Mouse (Mus musculus) spleen, embryonic (tissue): ENCODE results near the gene Ptafr.

Experiments
- CTCF ChIA-PET: fragments of 350-600 bp; sonication (Branson Sonifier 250); formaldehyde crosslinking; loops from one replicate; lab custom pipeline; 2022; lab: Charles Lee

Ptafr gene

GRCm38 (mm10) chr4:132563965-132564364, at the start of gene Ptafr:
Gene Ptafr, plus strand, starts transcription at chr4:132564067.
- CTCF ChIA-PET = no interaction called here

DNA sequence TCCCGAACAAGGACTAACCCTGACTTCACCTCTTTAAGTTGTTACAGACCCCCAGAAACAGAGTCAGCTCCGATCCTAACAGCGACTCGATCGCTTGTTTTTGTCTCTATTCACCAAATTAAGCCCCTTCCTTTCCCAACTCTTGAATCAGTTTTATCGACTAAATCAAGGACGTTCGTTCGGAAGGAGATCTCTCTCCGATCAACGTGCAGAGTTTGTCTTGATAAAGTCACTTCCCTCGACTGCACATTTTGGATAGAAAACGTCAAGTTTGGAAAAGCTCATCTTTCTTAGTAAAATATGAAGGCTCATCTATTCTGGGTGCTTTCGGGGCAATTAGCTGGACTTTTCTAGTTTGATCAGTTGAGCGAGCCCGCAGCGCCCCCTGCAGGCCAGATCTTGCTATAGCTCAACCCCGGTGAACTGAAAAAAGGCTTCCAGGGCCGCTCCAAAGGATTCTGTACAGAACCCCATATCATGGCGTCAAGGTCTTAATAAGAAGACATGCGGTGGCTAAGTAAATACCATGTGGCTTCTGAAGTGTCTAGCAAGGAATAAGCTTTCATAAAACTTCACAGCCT, 49.2 kb upstream of the Ptafr start:
- CTCF ChIA-PET = interaction anchor here (0.7 to 1.2 kb wide), 3 partner anchors 18 to 426 kb away, joined by 3 to 9 read pairs (median 8); partner anchors contain the start of gene Atpif1

- CTCF ChIA-PET = interaction anchor here (0.6 to 0.7 kb wide), 2 partner anchors 11 to 1147 kb away, joined by 4 to 8 read pairs; no protein-coding TSS in a partner anchor
These were observed 48.3 kb upstream of the Ptafr start for GRCm38 (mm10) chr4:132515369-132516155.

DNA sequence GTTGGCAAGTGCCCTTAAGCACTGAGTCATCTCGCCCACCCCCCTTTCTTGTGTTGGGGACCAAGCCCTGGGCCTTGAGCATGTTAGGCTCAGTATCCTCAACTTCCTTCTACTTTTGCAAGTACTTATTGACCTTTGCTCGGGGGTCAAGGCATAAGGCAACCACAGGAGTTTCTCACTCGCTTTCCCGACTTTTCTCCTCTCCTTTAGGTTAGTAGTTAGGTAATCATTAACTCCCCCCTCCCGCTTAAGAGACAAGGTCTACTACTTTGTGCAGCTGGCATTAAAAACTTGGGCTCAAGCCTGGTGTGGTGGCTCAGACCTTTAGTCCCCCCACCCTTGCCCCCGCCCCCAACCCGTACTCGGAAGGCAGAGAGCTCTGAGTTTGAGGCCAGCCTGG, 45.8 kb upstream of the Ptafr start:
- CTCF ChIA-PET = interaction anchor here (0.7 kb wide), 1 partner anchor 120 kb away, joined by 9 read pairs; no protein-coding TSS in a partner anchor

- CTCF ChIA-PET = no interaction called here
These were observed 44.7 kb upstream of the Ptafr start for GRCm38 (mm10) chr4:132519188-132519587.

- CTCF ChIA-PET = no interaction called here
These were observed 39.5 kb upstream of the Ptafr start for GRCm38 (mm10) chr4:132524321-132524741.

GRCm38 (mm10) chr4:132524808-132525207, 39.1 kb upstream of the Ptafr start:
- CTCF ChIA-PET = no interaction called here

GRCm38 (mm10) chr4:132526678-132527077, 37.2 kb upstream of the Ptafr start:
- CTCF ChIA-PET = interaction anchor here (0.6 to 0.7 kb wide), 2 partner anchors 11 to 1993 kb away, joined by 7 to 8 read pairs; no protein-coding TSS in a partner anchor

DNA sequence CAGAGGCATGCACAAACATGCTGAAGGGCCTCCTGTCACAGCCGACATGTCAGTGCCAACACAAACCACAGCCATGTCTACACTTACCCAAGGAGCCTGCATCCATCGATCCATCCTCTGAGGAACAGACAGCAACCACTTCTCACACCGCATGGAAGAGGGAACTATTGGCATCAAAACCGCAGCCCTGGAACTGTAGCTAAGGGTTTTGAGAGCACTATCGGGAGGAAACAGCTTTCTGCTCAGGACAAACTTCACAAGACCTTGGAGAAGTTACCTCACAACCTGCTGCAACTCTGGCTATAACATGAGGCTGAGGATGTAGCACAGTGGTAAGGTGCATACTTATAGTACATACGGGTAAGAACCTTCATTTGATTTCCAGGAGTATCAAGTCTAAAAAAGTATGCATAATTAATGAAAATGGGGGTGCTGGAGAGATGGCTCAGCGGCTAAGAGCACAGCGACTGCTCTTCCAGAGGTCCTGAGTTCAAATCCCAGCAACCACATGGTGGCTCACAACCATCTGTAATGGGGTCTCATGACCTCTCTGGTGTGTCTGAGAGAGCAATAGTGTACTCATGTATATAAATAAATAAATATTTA, 35.8 kb upstream of the Ptafr start:
- CTCF ChIA-PET = no interaction called here

DNA sequence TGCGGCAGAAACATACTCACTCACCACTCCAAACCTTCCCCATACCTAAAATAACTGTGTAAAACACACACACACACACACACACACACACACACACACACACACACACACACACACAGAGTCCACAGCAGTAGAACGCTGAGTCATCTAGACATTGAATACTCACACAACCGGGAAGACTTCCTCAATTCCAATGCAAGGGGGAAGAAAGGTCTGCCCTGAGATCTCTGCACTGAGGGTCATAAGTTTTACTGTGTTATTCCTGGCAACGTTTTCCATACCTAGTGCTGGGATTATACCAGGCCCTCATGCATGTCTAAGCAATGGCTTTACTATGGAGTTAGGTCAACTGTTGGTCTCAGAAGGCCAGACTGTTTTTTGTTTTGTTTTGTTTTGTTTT, 34.5 kb upstream of the Ptafr start:
- CTCF ChIA-PET = interaction anchor here (0.5 kb wide), 1 partner anchor 322 kb away, joined by 5 read pairs; no protein-coding TSS in a partner anchor

DNA sequence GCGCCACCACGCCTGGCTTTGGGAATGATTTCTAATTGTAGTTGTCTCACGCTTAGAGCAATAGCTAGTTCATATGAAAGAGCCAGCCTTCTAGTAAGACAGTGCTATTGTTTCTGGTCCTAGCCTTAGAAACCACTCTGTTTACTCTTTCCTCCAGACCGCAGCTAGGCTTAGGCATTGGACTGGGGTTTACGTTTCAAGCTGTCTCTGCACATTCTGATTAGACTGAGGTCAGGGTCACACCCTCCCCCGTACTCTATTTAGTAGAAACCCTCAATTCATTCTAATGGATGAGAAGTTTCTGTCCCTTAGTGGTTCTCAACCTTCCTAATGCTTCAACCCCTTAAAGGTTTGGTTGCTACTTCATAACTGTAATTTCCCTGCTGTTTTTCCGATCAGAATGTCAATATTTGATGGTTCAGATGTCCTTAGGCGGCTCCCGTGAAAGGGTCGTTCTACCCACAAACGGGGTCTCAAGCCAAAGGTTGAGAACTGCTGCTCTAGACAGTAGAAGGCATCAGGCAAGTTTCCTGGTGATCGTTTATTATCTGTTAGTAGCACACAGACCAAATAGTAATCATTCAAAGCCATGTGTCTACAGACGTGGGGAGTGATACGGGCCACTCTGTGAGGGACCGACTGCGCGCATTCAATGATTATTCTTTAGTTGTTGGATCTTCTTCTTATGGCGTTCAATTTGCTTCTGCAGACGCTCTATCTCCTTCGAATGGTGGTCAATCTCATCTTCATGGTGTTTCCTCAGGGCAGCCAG, 33.6 kb upstream of the Ptafr start:
- CTCF ChIA-PET = interaction anchor here (0.5 kb wide), 1 partner anchor 323 kb away, joined by 5 read pairs; no protein-coding TSS in a partner anchor

- CTCF ChIA-PET = interaction anchor here (1.1 kb wide), 1 partner anchor 18 kb away, joined by 9 read pairs; no protein-coding TSS in a partner anchor
These were observed 31.4 kb upstream of the Ptafr start for GRCm38 (mm10) chr4:132532496-132532895.

DNA sequence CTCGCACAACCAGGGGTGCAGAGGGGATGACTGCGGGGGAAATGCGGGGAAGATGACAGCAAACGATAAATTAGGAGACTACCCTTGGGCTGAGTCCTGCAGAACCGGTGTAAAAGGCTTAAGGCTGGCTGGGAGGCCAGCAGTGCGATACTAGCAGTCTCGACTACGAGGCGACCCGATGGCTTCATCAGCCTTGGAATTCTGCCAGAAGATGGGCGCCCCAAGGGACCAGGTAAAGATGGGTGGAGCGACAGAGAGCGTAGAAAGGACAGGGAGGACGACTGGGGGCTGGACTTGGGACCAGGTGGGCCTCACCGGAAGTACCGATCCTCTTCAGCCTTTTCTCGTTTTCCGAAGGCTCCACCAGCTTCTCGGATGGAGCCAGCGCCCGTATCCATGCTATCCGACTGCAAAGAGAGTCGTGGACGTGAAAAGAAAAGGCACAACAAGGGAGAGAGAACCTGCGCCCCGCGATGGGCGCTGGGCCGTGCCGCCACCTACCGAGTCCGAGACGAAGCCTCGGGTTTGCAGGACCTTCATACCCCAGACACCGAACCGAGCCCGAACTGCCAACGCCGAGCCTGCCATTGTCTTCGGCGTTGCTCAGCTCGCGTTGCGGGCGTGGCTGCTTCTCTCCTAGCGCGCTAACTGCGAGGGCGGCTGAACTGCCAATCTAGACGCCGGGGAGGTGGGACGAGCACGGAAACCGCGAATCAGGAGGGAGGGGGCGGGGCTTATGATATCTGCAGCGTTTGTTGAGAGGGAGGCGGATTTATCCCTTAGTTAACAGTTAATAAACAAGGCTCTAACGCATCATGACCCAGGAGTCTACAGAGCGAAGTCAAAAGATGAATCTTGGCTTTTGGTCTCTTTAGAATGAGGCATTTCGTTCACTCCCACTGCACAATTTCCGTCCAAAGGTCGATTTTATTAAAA, 30.6 kb upstream of the Ptafr start, which contains the start of gene Atpif1:
Gene Atpif1 (minus strand): TSS at position 679 of the 936 bp plus-strand sequence.
- CTCF ChIA-PET = interaction anchor here (0.6 to 1.1 kb wide), 2 partner anchors 19 to 519 kb away, joined by 5 to 9 read pairs; no protein-coding TSS in a partner anchor

DNA sequence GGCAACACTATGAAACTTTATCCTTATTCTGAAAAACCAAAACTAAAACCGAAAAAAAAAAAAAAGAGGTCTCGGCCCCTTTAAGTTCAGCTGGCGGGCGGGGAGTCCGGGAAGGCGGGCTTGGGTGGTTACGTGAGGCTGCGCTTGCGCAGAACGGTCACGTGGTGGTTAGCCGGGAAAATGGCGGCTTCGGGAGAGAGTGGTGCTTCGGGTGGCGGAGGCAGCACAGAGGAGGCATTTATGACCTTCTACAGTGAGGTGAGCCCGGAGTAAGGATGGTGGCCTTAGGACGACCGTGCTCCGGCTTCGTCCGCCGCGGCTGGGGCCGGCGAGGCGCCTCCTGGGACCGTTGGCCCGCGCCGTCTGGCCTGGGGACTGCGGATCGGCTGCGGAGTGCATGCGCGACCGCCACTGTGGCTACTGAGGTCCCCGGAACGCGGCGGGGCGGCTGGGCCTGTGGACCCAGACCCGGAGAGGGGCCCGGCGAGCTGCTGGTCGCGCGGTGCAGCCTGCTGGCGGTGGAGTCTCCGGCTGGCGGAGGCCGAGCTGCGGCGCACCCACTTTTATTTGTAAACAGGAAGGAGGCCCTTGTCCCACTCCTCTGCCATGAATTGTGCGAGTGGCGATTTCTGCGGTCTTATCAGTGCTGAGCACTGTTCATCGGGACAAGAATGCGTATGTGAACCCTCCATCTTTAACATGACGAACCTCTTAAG, 28.3 kb upstream of the Ptafr start, which contains the start of gene Dnajc8:
Gene Dnajc8 (plus strand): TSS at position 145 of the 716 bp plus-strand sequence.
- CTCF ChIA-PET = no interaction called here

GRCm38 (mm10) chr4:132539481-132539880, 24.4 kb upstream of the Ptafr start:
- CTCF ChIA-PET = no interaction called here

GRCm38 (mm10) chr4:132541413-132541812, 22.5 kb upstream of the Ptafr start:
- CTCF ChIA-PET = no interaction called here

GRCm38 (mm10) chr4:132542724-132543123, 21.1 kb upstream of the Ptafr start:
- CTCF ChIA-PET = no interaction called here

GRCm38 (mm10) chr4:132545851-132546250, 18.0 kb upstream of the Ptafr start:
- CTCF ChIA-PET = interaction anchor here (0.7 kb wide), 2 partner anchors 160 to 454 kb away, joined by 3 to 4 read pairs; no protein-coding TSS in a partner anchor

DNA sequence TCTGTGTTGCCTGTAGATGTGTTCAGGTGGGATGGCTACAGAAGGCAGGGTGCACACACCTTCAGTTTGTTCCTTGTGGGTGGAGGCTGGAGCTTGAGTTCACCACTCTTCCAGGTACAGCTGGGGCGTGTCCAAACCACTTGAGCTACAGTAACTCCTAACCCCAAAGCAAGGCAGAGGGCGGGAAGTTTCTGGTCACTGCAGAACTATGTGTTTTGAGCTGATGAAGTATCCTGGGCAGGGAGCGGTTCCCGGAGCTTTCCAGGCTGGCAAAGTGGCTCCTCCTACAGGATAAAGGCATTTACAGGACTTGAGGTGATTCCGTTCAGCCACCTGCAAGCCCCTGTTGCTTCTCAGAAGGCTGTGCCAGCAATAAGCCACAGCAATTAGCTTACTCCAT, 9.6 kb upstream of the Ptafr start:
- CTCF ChIA-PET = no interaction called here
